Mouse (Mus musculus) T-helper 17 cell (primary cell): ENCODE measurements around the gene Fscn3.

ENCODE experiments used
- in situ Hi-C, 2 experiments: fragments of 300-600 bp; cut with MboI, MseI; formaldehyde crosslinking; loops; 1 replicate in 1 of 2; 2 replicates in 1 of 2; pipeline ENCODE4 v1.15.1; 2025; ENCODE audit warnings: high pct_unique_total_duplicates in 2 of 2

Gene Fscn3

GRCm38 (mm10) chr6:28427096-28427839, at the start of gene Fscn3:
TSS of gene Fscn3 (plus strand) at chr6:28427789.
- in situ Hi-C loops: loop anchor here in 1 of 2 experiments (10.0 kb wide), 2 partner anchors 88 to 598 kb away; no protein-coding TSS in a partner anchor

- in situ Hi-C loops: loop anchor here in 1 of 2 experiments (25.0 kb wide), 1 partner anchor 720 kb away; no protein-coding TSS in a partner anchor
Observed at GRCm38 (mm10) chr6:28381983-28382382, 45.6 kb upstream of the Fscn3 start.

- in situ Hi-C loops: loop anchor here in 1 of 2 experiments (25.0 kb wide), 1 partner anchor 723 kb away; no protein-coding TSS in a partner anchor
Observed at GRCm38 (mm10) chr6:28385169-28385568, 42.4 kb upstream of the Fscn3 start.

GRCm38 (mm10) chr6:28389038-28389437, 38.6 kb upstream of the Fscn3 start:
- in situ Hi-C loops: loop anchor here in 1 of 2 experiments (25.0 kb wide), 1 partner anchor 727 kb away; no protein-coding TSS in a partner anchor

- in situ Hi-C loops: loop anchor here (5.0 to 25.0 kb wide), 2 partner anchors 734 to 739 kb away; no protein-coding TSS in a partner anchor
Observed at GRCm38 (mm10) chr6:28396051-28396852, 31.3 kb upstream of the Fscn3 start.

- in situ Hi-C loops: loop anchor here (5.0 to 25.0 kb wide), 2 partner anchors 735 to 740 kb away; no protein-coding TSS in a partner anchor
Observed at GRCm38 (mm10) chr6:28396853-28397457, 30.6 kb upstream of the Fscn3 start.

GRCm38 (mm10) chr6:28397681-28398203, 29.8 kb upstream of the Fscn3 start, which contains the start of gene Zfp800:
TSS of gene Zfp800 (minus strand) at chr6:28398005.
- in situ Hi-C loops: loop anchor here (5.0 to 25.0 kb wide), 2 partner anchors 735 to 740 kb away; no protein-coding TSS in a partner anchor

GRCm38 (mm10) chr6:28398726-28399125, 28.9 kb upstream of the Fscn3 start:
- in situ Hi-C loops: loop anchor here (5.0 to 25.0 kb wide), 2 partner anchors 736 to 741 kb away; no protein-coding TSS in a partner anchor

GRCm38 (mm10) chr6:28399791-28400190, 27.8 kb upstream of the Fscn3 start:
- in situ Hi-C loops: loop anchor here (5.0 to 25.0 kb wide), 2 partner anchors 737 to 742 kb away; no protein-coding TSS in a partner anchor

GRCm38 (mm10) chr6:28410053-28410452, 17.5 kb upstream of the Fscn3 start:
- in situ Hi-C loops: no loop called here

- in situ Hi-C loops: no loop called here
Observed at GRCm38 (mm10) chr6:28411236-28411635, 16.4 kb upstream of the Fscn3 start.

- in situ Hi-C loops: no loop called here
Observed at GRCm38 (mm10) chr6:28416981-28417380, 10.6 kb upstream of the Fscn3 start.

- in situ Hi-C loops: no loop called here
Observed at GRCm38 (mm10) chr6:28418449-28418848, 9.1 kb upstream of the Fscn3 start.

GRCm38 (mm10) chr6:28419673-28420072, 7.9 kb upstream of the Fscn3 start:
- in situ Hi-C loops: loop anchor here (5.0 to 10.0 kb wide), 4 partner anchors 63 to 605 kb away; no protein-coding TSS in a partner anchor

- in situ Hi-C loops: loop anchor here (5.0 to 10.0 kb wide), 4 partner anchors 62 to 604 kb away; no protein-coding TSS in a partner anchor
Observed at GRCm38 (mm10) chr6:28420361-28420760, 7.2 kb upstream of the Fscn3 start.

- in situ Hi-C loops: loop anchor here (5.0 to 10.0 kb wide), 4 partner anchors 61 to 604 kb away; no protein-coding TSS in a partner anchor
Observed at GRCm38 (mm10) chr6:28420865-28421264, 6.7 kb upstream of the Fscn3 start.

GRCm38 (mm10) chr6:28421469-28422000, 6.1 kb upstream of the Fscn3 start:
- in situ Hi-C loops: loop anchor here (5.0 to 10.0 kb wide), 4 partner anchors 61 to 603 kb away; no protein-coding TSS in a partner anchor

GRCm38 (mm10) chr6:28422651-28423290, 4.8 kb upstream of the Fscn3 start:
- in situ Hi-C loops: loop anchor here (5.0 to 10.0 kb wide), 4 partner anchors 60 to 602 kb away; no protein-coding TSS in a partner anchor

GRCm38 (mm10) chr6:28423313-28423712, 4.3 kb upstream of the Fscn3 start, which contains the start of gene Arf5:
TSS of gene Arf5 (plus strand) at chr6:28423560.
- in situ Hi-C loops: loop anchor here (5.0 to 10.0 kb wide), 4 partner anchors 59 to 601 kb away; no protein-coding TSS in a partner anchor
